Mouse (Mus musculus) forebrain, embryonic 13.5 days (tissue): ENCODE data around the gene Prrt3. TPM values are rescaled to one million over a fixed set of nuclear protein-coding genes. Genes with fewer than 3 reads are reported as not detected.

Source experiments
- ATAC-seq: fragments of 200-750 bp; cut with Nextera tagmentation; 2 replicates; pipeline ENCODE4 v1.8.0; 2017
- H3K27ac ChIP-seq: fragments of 300-500 bp; sonication (generic); 2 replicates; pipeline ENCODE4 v1.5.1; 2015; ENCODE audit warnings: inconsistent platforms, mild to moderate bottlenecking, moderate library complexity
- H3K27me3 ChIP-seq: fragments of 300-500 bp; sonication (generic); 2 replicates; pipeline ENCODE4 v1.6.1; 2015; ENCODE audit warnings: mild to moderate bottlenecking, inconsistent platforms
- H3K36me3 ChIP-seq: fragments of 300-500 bp; sonication (generic); 2 replicates; pipeline ENCODE4 v1.6.1; 2015; ENCODE audit warnings: mild to moderate bottlenecking, inconsistent platforms; ENCODE audit not compliant: poor library complexity, severe bottlenecking
- H3K4me1 ChIP-seq: fragments of 300-500 bp; sonication (generic); 2 replicates; pipeline ENCODE4 v1.6.1; 2015; ENCODE audit warnings: inconsistent platforms
- H3K4me2 ChIP-seq: fragments of 300-500 bp; sonication (generic); 2 replicates; pipeline ENCODE4 v1.6.1; 2015; ENCODE audit warnings: inconsistent platforms, mild to moderate bottlenecking, moderate library complexity
- H3K4me3 ChIP-seq: fragments of 300-500 bp; sonication (generic); 2 replicates; pipeline ENCODE4 v1.5.1; 2015; ENCODE audit warnings: mild to moderate bottlenecking, inconsistent platforms
- H3K9ac ChIP-seq: fragments of 300-500 bp; sonication (generic); 2 replicates; pipeline ENCODE4 v1.6.1; 2015; ENCODE audit warnings: mild to moderate bottlenecking, inconsistent platforms
- H3K9me3 ChIP-seq: fragments of 300-500 bp; sonication (generic); replicated peaks from 2 replicates; pipeline ENCODE4 v1.6.1; 2016; ENCODE audit warnings: inconsistent platforms
- WGBS: fragments of 180-500 bp; shearing (Covaris S2); methylation state at CpG from one replicate; pipeline ENCODE4 v1.1.7; 2015; 5-methylcytosine and 5-hydroxymethylcytosine counted together
- microRNA-seq: library from miRNA; unstranded; fragments of <30 nt; microRNA quantifications from one replicate; pipeline ENCODE4, GENCODE M21; 2016
- polyA plus RNA-seq: library from polyadenylated mRNA; unstranded; fragments of >200 nt; fragmentation: Nextera tagmentation; extraction: Ambion mirVana; gene quantifications from 2 replicates; pipeline ENCODE4 v1.2.1, GENCODE M21; 2015

Gene Prrt3
- polyA plus RNA-seq, 1 experiment from 2014 or later: 2.8 TPM

DNA sequence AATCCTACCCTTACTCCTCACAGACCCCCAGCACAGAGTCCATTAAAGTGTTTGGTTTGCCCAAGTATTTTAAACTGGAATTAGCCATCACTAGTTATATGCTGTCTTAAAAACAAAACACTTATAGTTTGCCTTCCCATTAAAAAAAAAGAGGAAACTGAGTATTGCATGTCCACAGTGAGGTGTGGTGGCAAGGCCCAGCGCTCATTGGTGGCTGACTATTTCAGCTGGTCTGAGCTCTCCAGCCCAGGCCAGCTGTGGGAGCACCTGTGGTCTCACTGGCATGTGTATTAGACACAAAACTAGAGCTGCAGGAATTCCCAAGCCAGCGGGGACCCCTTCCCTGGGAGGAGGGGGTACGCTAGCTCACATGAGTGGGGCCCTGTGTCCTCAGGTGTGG, 33.2 kb downstream of the Prrt3 start:
- Histone ChIP-seq H3K4me1 (peaks cover 13% of the 10 kb centered on the region), H3K9me3 (no peaks in the 10 kb centered on the region), H3K27ac (no peak overlapping the region), H3K36me3 (no peaks in the 10 kb centered on the region), H3K9ac (no peak overlapping the region), H3K4me2 (peak overlapping the region; percentile 69), H3K4me3 (no peak overlapping the region), H3K27me3 (peaks cover 56% of the 10 kb centered on the region)
- no peak for ATAC-seq
- 73% methylated on average over 3 of the region's 3 CpGs for WGBS

- peaks cover 13% of the 10 kb centered on the region for H3K4me1 ChIP-seq
- peaks cover 35% of the 10 kb centered on the region for H3K27me3 ChIP-seq
- no peak overlapping the region for H3K4me2 ChIP-seq
- WGBS: 71% methylated on average over 5 of the region's 5 CpGs
- no peak overlapping the region for H3K4me3 ChIP-seq
- H3K27ac ChIP-seq: no peak overlapping the region
- H3K36me3 ChIP-seq: no peaks in the 10 kb centered on the region
- ATAC-seq: no peak
- no peak overlapping the region for H3K9ac ChIP-seq
- no peaks in the 10 kb centered on the region for H3K9me3 ChIP-seq
Observed at GRCm38 (mm10) chr6:113465602-113466001, 36.1 kb downstream of the Prrt3 start.

DNA sequence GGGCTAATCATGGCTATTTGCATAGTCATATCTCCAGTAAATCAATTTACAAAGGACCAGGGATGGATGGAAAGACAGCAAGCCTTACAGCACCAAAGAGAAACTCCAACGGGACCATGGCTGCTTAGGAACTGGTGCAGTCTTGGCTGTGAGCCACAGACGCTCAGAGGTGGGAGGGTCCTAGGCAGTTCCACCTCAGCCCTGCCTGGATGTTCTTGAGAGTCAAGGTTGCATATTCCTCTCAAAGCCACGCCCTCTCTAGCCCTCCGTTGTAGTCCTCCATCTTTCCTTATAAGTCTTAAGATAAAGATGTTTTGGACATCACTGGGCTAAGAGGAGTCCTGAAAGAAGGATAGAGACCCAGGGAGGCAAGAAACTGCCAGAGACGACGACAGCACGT, 37.7 kb downstream of the Prrt3 start:
- no peak for ATAC-seq
- peaks cover 20% of the 10 kb centered on the region; the same call in 1 of the 2 replicates for H3K27me3 ChIP-seq
- H3K4me2 ChIP-seq: no peak overlapping the region
- 0 out of 2 replicates have a peak, but pooled peaks cover 3% of the 10 kb centered on the region for H3K4me1 ChIP-seq
- no peak overlapping the region for H3K4me3 ChIP-seq
- 78% methylated on average over 7 of the region's 7 CpGs for WGBS
- H3K36me3 ChIP-seq: no peaks in the 10 kb centered on the region
- H3K27ac ChIP-seq: no peak overlapping the region
- no peak overlapping the region for H3K9ac ChIP-seq
- no peaks in the 10 kb centered on the region for H3K9me3 ChIP-seq

DNA sequence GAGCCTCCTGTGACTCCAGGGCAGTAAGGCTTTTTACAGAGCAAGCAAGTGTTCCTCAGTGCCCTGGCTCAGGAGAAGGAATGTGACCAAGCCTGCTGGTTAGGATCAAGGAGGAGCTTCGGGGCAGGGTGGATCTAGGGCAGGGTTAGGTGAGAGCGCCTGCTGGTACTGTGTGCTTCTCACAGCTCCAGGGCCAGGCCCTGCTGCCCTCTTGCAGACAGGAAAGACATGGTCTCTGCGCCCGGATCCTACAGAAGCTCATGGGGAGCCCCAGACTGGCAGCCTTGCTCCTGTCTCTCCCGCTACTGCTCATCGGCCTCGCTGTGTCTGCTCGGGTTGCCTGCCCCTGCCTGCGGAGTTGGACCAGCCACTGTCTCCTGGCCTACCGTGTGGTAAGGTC, 43.1 kb downstream of the Prrt3 start:
- Histone ChIP-seq H3K4me2 (no peak overlapping the region), H3K36me3 (no peaks in the 10 kb centered on the region), H3K27me3 (no peaks in the 10 kb centered on the region), H3K4me3 (no peak overlapping the region), H3K27ac (no peak overlapping the region), H3K9ac (no peak overlapping the region), H3K9me3 (no peaks in the 10 kb centered on the region), H3K4me1 (no peaks in the 10 kb centered on the region)
- ATAC-seq: no peak
- 69% methylated on average over 10 of the region's 10 CpGs for WGBS

- Histone ChIP-seq H3K9me3 (no peaks in the 10 kb centered on the region), H3K4me3 (no peak within 1 kb of the TSS), H3K27me3 (no peaks in the 10 kb centered on the region), H3K9ac (no peak within 1 kb of the TSS), H3K4me1 (no peaks in the 10 kb centered on the region), H3K4me2 (no peak within 1 kb of the TSS), H3K27ac (no peak within 1 kb of the TSS), H3K36me3 (no peaks in the 10 kb centered on the region)
- no peak for ATAC-seq
- WGBS: 75% methylated on average over 10 of the region's 10 CpGs
Observed at GRCm38 (mm10) chr6:113457952-113458534, 43.7 kb downstream of the Prrt3 start, which contains the start of gene Il17re. Gene Il17re (plus strand): TSS chr6:113458484.

DNA sequence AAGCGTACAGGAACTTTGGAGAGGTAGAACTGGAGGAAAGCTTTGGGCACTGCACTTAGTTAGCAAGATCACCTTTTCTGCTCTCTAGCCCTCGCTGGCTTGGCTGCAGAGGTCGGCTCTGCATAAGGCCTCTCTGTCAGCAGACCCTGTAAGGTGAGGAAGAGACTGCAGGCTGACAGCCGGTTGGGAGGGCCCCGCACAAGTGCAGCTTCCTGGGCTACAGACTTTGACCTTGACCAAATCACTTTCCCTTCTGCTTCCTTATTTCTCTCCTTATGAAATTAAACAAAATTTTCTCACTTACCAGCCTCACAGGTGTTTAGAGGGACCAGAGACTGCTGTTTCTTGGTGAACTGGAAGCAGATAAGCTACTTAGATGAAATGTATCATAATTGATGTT, 46.7 kb downstream of the Prrt3 start:
- WGBS: 83% methylated on average over 5 of the region's 5 CpGs
- ATAC-seq: no peak

DNA sequence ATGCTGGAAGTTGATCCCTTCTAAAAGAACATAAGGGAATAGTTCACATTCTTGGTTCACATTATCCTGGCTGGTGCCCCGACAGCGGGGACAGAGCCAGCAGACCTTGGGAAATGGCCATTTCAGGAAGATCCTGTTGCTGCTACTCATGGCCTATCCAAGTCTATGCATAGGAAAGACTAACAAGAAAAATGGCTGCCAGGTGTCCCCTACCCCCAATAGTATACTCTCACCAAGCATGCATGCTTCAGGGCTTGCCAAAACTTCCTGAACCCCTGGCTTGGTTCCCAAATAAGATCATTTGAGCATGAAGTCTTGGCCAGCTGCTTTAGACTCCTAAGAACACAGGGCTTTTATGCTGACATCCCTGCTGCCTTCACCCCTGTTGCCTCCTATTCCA, 49.9 kb downstream of the Prrt3 start:
- ATAC-seq: no peak
- peaks cover 6% of the 10 kb centered on the region; the same call in 1 of the 2 replicates for H3K4me1 ChIP-seq
- H3K9me3 ChIP-seq: no peaks in the 10 kb centered on the region
- H3K36me3 ChIP-seq: peaks cover 25% of the 10 kb centered on the region
- WGBS: 83% methylated on average over 2 of the region's 2 CpGs
- no peak overlapping the region for H3K9ac ChIP-seq
- no peak overlapping the region for H3K27ac ChIP-seq
- no peaks in the 10 kb centered on the region for H3K27me3 ChIP-seq
- H3K4me3 ChIP-seq: no peak overlapping the region
- no peak overlapping the region for H3K4me2 ChIP-seq

More for the DNA sequence above, 46.7 kb downstream of the Prrt3 start:
- no peak overlapping the region for H3K27ac ChIP-seq
- H3K9ac ChIP-seq: no peak overlapping the region
- H3K27me3 ChIP-seq: no peaks in the 10 kb centered on the region
- no peak overlapping the region for H3K4me2 ChIP-seq
- H3K4me1 ChIP-seq: peaks cover 6% of the 10 kb centered on the region; the same call in 1 of the 2 replicates
- H3K36me3 ChIP-seq: no peaks in the 10 kb centered on the region
- no peak overlapping the region for H3K4me3 ChIP-seq
- no peaks in the 10 kb centered on the region for H3K9me3 ChIP-seq

GRCm38 (mm10) chr6:113447639-113448038, 54.1 kb downstream of the Prrt3 start:
- no peaks in the 10 kb centered on the region for H3K9me3 ChIP-seq
- no peak for ATAC-seq
- H3K27me3 ChIP-seq: no peaks in the 10 kb centered on the region
- H3K9ac ChIP-seq: no peak overlapping the region
- 86% methylated on average over 4 of the region's 4 CpGs for WGBS
- no peak overlapping the region for H3K4me2 ChIP-seq
- no peak overlapping the region for H3K27ac ChIP-seq
- peaks cover 32% of the 10 kb centered on the region for H3K36me3 ChIP-seq
- peaks cover 15% of the 10 kb centered on the region for H3K4me1 ChIP-seq
- H3K4me3 ChIP-seq: no peak overlapping the region

DNA sequence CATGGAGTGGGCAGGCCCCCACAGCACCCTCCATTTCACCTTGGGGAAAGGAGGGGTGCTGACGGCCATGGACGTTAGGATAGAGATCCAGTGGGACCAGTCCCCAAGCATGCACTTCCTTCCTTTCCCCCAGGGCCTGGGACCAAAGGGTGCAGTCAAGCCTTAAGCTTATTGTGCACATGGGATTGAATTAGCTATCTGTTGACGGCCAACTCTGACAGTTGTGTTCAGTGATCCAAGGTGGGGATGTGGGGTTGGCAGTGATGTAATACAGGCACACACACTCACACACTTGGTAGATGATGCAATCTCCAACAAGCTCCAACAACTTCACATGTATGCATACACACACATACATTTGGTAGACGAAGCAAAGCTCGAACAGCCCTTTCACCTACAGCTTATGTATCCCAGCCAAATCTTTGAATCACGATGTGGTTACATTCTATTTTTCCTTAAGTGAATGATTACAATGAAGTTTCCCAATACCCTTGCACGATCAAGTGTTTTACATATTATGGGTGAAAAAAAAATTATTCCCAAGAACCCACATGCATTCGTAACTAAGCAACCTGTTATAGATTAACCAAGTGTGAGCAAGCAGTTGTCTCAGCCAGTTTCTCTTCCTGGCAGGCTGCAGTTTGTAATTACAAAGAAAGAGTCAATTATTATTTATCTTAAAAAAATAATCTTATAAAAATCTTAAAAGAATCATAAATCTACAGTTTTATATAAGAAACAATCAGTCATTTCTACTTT, 57.3 kb downstream of the Prrt3 start:
- WGBS: 88% methylated on average over 8 of the region's 8 CpGs

More for the DNA sequence above, 57.3 kb downstream of the Prrt3 start:
- no peak overlapping the region for H3K27ac ChIP-seq
- no peak overlapping the region for H3K4me3 ChIP-seq
- no peak overlapping the region for H3K4me2 ChIP-seq
- no peaks in the 10 kb centered on the region for H3K27me3 ChIP-seq
- ATAC-seq: no peak
- H3K36me3 ChIP-seq: peaks cover 32% of the 10 kb centered on the region
- H3K4me1 ChIP-seq: peaks cover 10% of the 10 kb centered on the region
- H3K9me3 ChIP-seq: no peaks in the 10 kb centered on the region
- no peak overlapping the region for H3K9ac ChIP-seq

Small RNAs within 50 kb of the gene (microRNA-seq; reads per million reads assigned to microRNA genes)
- gene Gm23365: not detected

Other genes with a start within 250 kb of the Prrt3 start
- gene Cpne9, start 219.6 kb downstream of the Prrt3 start, polyA plus RNA-seq: 0.39 and 0.68 TPM in 2 replicates
- 20.0 and 21.5 TPM in 2 replicates for gene Brpf1, start 194.8 kb downstream of the Prrt3 start, polyA plus RNA-seq
- gene Ogg1, start 175.0 kb downstream of the Prrt3 start, polyA plus RNA-seq: 11.4 and 13.3 TPM in 2 replicates
- 56.1 and 62.7 TPM in 2 replicates for gene Camk1, start 157.9 kb downstream of the Prrt3 start, polyA plus RNA-seq
- 65.4 and 70.6 TPM in 2 replicates for gene Tada3, start 124.0 kb downstream of the Prrt3 start, polyA plus RNA-seq
- gene Arpc4, start 123.8 kb downstream of the Prrt3 start, polyA plus RNA-seq: 368 and 377 TPM in 2 replicates
- gene Ttll3, start 112.7 kb downstream of the Prrt3 start, polyA plus RNA-seq: 6.7 and 7.6 TPM in 2 replicates
- gene Rpusd3, start 82.6 kb downstream of the Prrt3 start, polyA plus RNA-seq: 20.8 and 24.4 TPM in 2 replicates
- gene Cidec, start 66.2 kb downstream of the Prrt3 start, polyA plus RNA-seq: not detected in 2 replicates
- 86.0 and 92.1 TPM in 2 replicates for gene Jagn1, start 59.4 kb downstream of the Prrt3 start, polyA plus RNA-seq
- 0.05 TPM in 1 of 2 replicates, not detected in the other for gene Il17re, start 43.4 kb downstream of the Prrt3 start, polyA plus RNA-seq
- gene Il17rc, start 30.5 kb downstream of the Prrt3 start, polyA plus RNA-seq: 0.84 and 1.4 TPM in 2 replicates
- 47.4 and 47.5 TPM in 2 replicates for gene Creld1, start 18.6 kb downstream of the Prrt3 start, polyA plus RNA-seq
- 84.7 and 87.8 TPM in 2 replicates for gene Emc3, start 29.7 kb upstream of the Prrt3 start, polyA plus RNA-seq
- gene Fancd2, start 29.8 kb upstream of the Prrt3 start, polyA plus RNA-seq: 11.9 and 14.1 TPM in 2 replicates
- 0.28 TPM in 1 of 2 replicates, not detected in the other for gene Fancd2os, start 98.8 kb upstream of the Prrt3 start, polyA plus RNA-seq
- gene Brk1, start 102.8 kb upstream of the Prrt3 start, polyA plus RNA-seq: 227 TPM in 2 replicates
- 57.3 and 63.9 TPM in 2 replicates for gene Vhl, start 122.0 kb upstream of the Prrt3 start, polyA plus RNA-seq
- 0.77 and 0.96 TPM in 2 replicates for gene Irak2, start 136.5 kb upstream of the Prrt3 start, polyA plus RNA-seq
- gene Tatdn2, start 195.1 kb upstream of the Prrt3 start, polyA plus RNA-seq: 0.47 and 0.81 TPM in 2 replicates
- gene Ghrl, start 217.9 kb upstream of the Prrt3 start, polyA plus RNA-seq: 0.42 and 1.0 TPM in 2 replicates
- 256 and 269 TPM in 2 replicates for gene Sec13, start 238.8 kb upstream of the Prrt3 start, polyA plus RNA-seq